Mouse (Mus musculus) adrenal gland, postnatal 0 days (tissue): ENCODE measurements around the gene Vipas39. TPM values are rescaled to one million over a fixed set of nuclear protein-coding genes. Genes with fewer than 3 reads are reported as not detected.

ENCODE experiments used
- microRNA-seq: library from miRNA; unstranded; fragments of <30 nt; microRNA quantifications from one replicate; pipeline ENCODE4, GENCODE M21; 2016; ENCODE audit warnings: borderline replicate concordance; ENCODE audit not compliant: insufficient number of aligned reads
- polyA plus RNA-seq: library from polyadenylated mRNA; unstranded; fragments of >200 nt; fragmentation: Nextera tagmentation; extraction: Ambion mirVana; gene quantifications from 2 replicates; pipeline ENCODE4 v1.2.1, GENCODE M21; 2015

Vipas39 gene
- polyA plus RNA-seq: 25.7 and 28.9 TPM in 2 replicates

DNA sequence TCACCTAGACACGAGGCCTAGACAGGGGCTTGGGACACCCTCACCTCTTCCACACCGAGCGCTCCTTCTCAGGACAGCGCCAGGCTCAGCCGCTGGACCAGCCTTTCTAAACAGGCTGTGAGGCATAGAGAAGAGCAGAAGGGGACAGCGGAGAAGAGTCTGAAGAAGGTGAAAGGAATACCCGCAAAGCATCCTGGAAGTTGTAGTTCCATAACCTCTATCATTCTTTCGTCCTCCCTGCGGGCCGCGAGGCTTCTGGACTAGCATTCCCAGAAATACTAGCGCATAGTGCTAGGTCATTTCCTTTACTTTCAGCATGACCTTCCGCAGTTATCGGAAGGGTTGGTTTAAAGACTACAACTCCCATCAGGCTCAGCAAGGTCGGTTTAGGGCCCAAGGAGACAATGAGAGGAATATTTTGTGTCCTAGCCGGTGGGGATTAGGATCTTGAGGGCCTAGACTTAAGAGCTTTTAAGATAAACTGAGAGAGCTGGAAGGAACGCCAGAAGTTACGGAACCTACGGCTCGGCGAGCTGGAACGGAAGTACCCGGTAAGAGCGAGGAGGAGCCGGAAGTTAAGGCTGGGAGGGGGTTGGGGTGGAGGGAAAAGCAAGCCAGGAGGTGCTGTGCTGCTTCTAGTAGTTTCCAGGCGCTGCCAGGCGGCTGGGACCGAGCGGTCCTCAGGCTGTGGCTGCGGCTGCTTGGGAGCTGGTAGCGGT, at the start of gene Vipas39, which contains the start of gene Ahsa1:
Vipas39 (minus strand) TSS at position 149 of the 719 bp plus-strand sequence.
Ahsa1 (plus strand) TSS at position 372 of the 719 bp plus-strand sequence.

DNA sequence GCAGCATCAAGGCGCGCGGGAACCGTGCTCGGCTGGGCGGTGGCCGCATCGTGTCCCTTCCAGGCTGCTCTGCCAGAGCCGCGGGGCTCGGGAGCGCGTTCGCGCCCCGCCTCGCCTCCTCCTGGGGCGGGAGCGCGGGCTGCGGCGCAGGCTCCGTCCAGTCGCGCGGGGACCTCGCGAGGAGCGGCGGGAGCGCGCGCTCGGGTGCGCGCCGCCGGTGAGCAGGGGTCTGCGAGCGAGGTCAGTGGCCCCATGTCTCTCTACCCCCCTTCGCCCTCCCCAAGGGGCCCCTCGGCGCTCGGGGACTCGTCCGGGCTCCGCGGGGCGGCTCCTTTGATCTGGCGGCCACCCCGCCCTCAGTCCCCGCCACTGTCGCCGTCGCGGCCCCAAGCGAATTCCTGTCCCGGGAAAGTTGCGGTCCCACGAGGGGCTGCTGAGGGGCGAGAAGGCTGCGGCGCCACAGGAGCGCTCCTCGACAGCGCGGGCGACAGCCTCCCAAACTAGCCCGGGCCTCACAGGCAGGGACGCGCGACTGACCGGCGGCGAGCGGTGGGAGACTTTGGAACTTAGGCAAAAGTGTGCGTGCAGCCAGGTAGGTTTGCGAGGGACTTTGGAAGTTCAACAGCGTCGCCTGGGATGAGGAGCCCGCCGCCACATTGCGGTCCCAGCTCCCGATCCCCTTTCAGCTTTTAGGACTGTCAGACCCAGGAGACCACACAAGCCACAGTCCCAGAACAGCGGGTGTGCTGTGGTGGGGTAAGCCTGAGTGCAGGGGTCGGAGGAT, 33.8 kb upstream of the Vipas39 start, which contains the start of gene Ism2:
Ism2 (minus strand) TSS at position 49 of the 784 bp plus-strand sequence.

DNA sequence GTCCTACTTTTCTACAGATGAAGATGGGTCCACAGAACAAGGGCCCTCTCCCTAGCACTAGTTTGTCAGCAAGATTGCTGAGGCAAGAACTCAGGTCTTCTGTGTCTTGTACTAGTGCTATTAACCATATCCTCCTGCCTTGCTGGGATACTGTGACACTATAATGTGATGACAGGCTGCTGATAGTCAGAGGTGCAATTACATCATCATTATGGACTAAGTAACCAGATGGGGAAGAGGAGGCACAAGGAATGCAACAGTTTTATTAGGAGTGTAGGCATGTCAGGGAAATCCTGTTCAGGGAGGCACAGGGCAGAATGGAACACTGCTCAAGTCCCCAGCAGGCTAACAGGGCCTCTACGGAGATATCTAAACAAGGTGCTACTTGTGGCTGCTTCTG, 27.4 kb downstream of the Vipas39 start, which contains the start of gene Noxred1:
Noxred1 (minus strand) TSS at position 101 of the 400 bp plus-strand sequence.

DNA sequence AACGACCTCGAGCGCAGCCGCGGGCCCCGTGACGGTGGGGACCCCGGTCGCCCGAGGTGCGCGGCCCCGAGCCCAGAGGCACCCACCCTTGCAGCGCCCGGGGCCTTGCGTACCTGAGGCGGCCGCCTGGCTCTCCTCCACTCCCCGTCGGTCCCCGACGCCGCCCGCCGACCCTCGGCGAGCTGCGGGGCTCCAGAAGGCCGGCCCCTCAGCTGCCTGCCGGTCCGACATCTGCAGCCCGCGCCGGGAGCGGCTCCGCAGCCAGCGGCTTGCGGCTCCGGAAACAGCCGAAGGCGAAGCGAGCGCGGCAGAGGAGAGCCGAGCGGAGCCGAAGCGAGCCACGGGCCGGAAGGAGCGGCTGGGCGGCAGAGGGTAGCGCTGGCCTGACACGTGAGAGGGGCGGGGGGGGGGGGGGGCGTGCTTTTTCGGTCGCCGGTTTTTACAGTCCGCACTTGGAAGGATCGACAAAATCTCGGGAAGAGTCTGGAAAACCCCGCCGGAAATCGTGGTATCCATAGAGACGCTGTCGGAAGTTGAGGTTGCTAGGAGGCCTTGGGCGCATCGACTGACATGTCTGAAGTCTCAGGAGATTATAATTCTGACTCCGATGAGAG, 66.0 kb downstream of the Vipas39 start, which contains the start of gene Tmed8:
Tmed8 (minus strand) TSS at position 482 of the 614 bp plus-strand sequence.

DNA sequence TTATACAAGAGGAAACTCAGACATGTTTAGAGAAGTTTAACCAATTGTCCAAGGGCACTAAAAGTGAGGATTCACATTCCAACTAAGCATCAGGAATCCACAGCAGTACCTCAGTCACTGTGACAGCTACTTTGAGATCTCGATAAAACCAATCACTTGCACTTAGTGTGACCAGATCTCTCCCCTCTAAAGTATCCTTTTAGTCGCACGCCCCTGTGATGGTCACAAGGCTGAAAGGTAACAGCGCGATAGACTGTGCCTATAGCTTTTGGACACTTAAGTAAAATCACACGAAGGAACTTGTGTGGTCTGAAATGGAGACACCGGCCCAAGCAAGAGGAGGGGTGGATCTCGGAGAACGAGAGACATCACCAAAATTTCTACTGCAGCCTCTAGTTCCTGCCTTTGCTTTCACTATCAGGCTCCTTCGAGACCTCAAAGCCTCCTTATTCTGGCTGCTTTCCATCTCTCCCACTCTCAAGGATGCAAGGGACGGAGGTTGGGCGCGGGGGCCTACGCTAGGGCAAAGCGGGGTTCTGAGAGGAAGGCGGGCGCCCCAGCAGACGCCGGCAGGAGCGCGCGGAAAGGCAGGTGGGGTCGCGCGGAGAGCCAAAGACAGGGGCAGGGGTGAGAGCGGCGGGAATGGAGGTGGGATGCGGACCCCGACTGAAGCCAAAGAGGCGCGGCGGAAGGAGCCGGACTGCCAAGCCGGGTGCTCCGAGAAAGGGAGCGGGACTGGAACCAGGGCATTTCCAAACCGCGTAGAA, 66.7 kb downstream of the Vipas39 start, which contains the start of gene Samd15:
Samd15 (plus strand) TSS at position 518 of the 767 bp plus-strand sequence.

Small RNA genes within 50 kb of the gene (microRNA-seq; reads per million reads assigned to microRNA genes)
- not detected for gene Gm47293

Other genes starting within 250 kb of the Vipas39 start
- 0.22 and 1.1 TPM in 2 replicates for gene Tmem63c, start 244.9 kb downstream of the Vipas39 start, polyA plus RNA-seq
- 0.69 and 2.6 TPM in 2 replicates for gene Ngb, start 163.7 kb downstream of the Vipas39 start, polyA plus RNA-seq
- gene Gstz1, start 119.1 kb downstream of the Vipas39 start, polyA plus RNA-seq: 45.8 and 50.3 TPM in 2 replicates
- gene Pomt2, start 118.3 kb downstream of the Vipas39 start, polyA plus RNA-seq: 7.8 and 8.8 TPM in 2 replicates
- gene Samd15, start 66.5 kb downstream of the Vipas39 start, polyA plus RNA-seq: 8.1 and 10.1 TPM in 2 replicates
- gene Tmed8, start 65.8 kb downstream of the Vipas39 start, polyA plus RNA-seq: 1.7 and 2.3 TPM in 2 replicates
- 0.21 TPM in 1 of 2 replicates, not detected in the other for gene Noxred1, start 27.5 kb downstream of the Vipas39 start, polyA plus RNA-seq
- 103 and 140 TPM in 2 replicates for gene Ahsa1, start 223 bp upstream of the Vipas39 start, polyA plus RNA-seq
- 0.65 and 0.66 TPM in 2 replicates for gene Ism2, start 33.4 kb upstream of the Vipas39 start, polyA plus RNA-seq
- 122 and 210 TPM in 2 replicates for gene Sptlc2, start 122.1 kb upstream of the Vipas39 start, polyA plus RNA-seq
- 540 and 1,068 TPM in 2 replicates for gene Slirp, start 177.6 kb upstream of the Vipas39 start, polyA plus RNA-seq
- 15.7 and 29.8 TPM in 2 replicates for gene Alkbh1, start 177.8 kb upstream of the Vipas39 start, polyA plus RNA-seq
- 83.3 and 108 TPM in 2 replicates for gene Snw1, start 206.0 kb upstream of the Vipas39 start, polyA plus RNA-seq
- not detected in 2 replicates for gene Gm5788, start 228.5 kb upstream of the Vipas39 start, polyA plus RNA-seq
- not detected in 2 replicates for gene Gm8300, start 248.1 kb upstream of the Vipas39 start, polyA plus RNA-seq